Mouse (Mus musculus): ENCODE measurements around the gene Myo19. TPM values are rescaled to one million over a fixed set of nuclear protein-coding genes. Genes with fewer than 3 reads are reported as not detected.

Gene Myo19
- polyA plus RNA-seq, 2 experiments = 3.9 to 6.5 TPM

DNA sequence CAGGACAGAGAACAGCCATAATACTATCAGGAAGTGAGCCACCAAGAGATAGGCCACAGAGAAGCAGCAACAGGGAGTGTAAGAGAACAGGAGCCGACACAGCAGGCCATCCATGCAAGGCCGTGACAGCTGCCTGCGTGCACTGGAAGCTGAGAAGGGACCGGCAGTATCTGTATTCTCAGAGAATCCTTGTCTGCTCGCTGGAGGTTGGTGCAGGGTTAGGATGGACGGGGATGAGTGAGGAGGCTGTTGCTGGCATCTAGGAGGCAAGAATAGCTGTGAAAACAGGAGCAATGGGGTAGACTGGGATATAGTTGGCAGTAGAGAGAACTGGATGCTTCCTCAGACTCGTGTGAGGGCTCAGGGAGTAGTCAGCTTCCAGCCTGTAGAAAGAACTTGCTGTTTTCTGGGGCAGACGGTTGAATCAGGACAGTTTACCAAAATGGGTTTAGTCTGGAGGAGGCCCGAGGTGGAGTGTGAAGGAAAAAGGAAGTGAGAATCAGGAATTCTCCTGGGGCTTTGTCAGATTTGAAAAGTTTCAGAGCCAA is 24.7 kb downstream of the Myo19 start:
- DNase-seq (ENCODE audit: low read depth in 3 of 3, low spot score in 3 of 3) (no peak), ATAC-seq (ENCODE audit: insufficient read depth) (no peak)
- TF ChIP-seq EP300 (IDR thresholded peaks at IDR 0.05; ENCODE audit: low read depth) (no peak), CTCF (IDR thresholded peaks at IDR 0.05; ENCODE audit: low read depth) (no peak)
- H3K9ac ChIP-seq (replicated peaks) = no peak overlapping the region
- no peak overlapping the region for H3K4me2 ChIP-seq (ENCODE audit: low read depth)
- no peak overlapping the region for H3K27ac ChIP-seq
- no peaks in the 10 kb centered on the region for H3K9me3 ChIP-seq (ENCODE audit: control insufficient read depth, low read length)
- WGBS (ENCODE audit: insufficient replicate concordance) = 77% methylated on average over 9 of the region's 9 CpGs
- H3K4me1 ChIP-seq (replicated peaks; ENCODE audit: control insufficient read depth in 2 of 2, insufficient read depth in 2 of 2, low read length in 1 of 2) = no peaks in the 10 kb centered on the region
- H3K4me3 ChIP-seq (ENCODE audit: insufficient read depth in 1 of 2, low read depth in 2 of 2, low read length in 2 of 2) = no peak overlapping the region
- H3K36me3 ChIP-seq (replicated peaks; ENCODE audit: control insufficient read depth, insufficient read depth, low read depth) = peaks cover 33% of the 10 kb centered on the region
- no peaks in the 10 kb centered on the region for H3K27me3 ChIP-seq (ENCODE audit: control insufficient read depth, insufficient read depth, low read length)

- Histone ChIP-seq H3K4me2 (ENCODE audit: low read depth) (no peak overlapping the region), H3K4me3 (ENCODE audit: insufficient read depth in 1 of 2, low read depth in 2 of 2, low read length in 2 of 2) (no peak overlapping the region), H3K27ac (no peak overlapping the region), H3K27me3 (ENCODE audit: control insufficient read depth, insufficient read depth, low read length) (no peaks in the 10 kb centered on the region), H3K9me3 (ENCODE audit: control insufficient read depth, low read length) (no peaks in the 10 kb centered on the region), H3K9ac (replicated peaks) (no peak overlapping the region), H3K36me3 (replicated peaks; ENCODE audit: control insufficient read depth, insufficient read depth, low read depth) (peaks cover 45% of the 10 kb centered on the region), H3K4me1 (replicated peaks; ENCODE audit: control insufficient read depth in 2 of 2, insufficient read depth in 2 of 2, low read length in 1 of 2) (no peaks in the 10 kb centered on the region)
- no peak for ATAC-seq (ENCODE audit: insufficient read depth)
- 65% methylated on average over 3 of the region's 3 CpGs for WGBS (ENCODE audit: insufficient replicate concordance)
- no peak for DNase-seq (ENCODE audit: low read depth in 3 of 3, low spot score in 3 of 3)
- TF ChIP-seq CTCF (IDR thresholded peaks at IDR 0.05; ENCODE audit: low read depth) (no peak), EP300 (IDR thresholded peaks at IDR 0.05; ENCODE audit: low read depth) (no peak)
Measured at GRCm38 (mm10) chr11:84907081-84907480, 27.1 kb downstream of the Myo19 start.

DNA sequence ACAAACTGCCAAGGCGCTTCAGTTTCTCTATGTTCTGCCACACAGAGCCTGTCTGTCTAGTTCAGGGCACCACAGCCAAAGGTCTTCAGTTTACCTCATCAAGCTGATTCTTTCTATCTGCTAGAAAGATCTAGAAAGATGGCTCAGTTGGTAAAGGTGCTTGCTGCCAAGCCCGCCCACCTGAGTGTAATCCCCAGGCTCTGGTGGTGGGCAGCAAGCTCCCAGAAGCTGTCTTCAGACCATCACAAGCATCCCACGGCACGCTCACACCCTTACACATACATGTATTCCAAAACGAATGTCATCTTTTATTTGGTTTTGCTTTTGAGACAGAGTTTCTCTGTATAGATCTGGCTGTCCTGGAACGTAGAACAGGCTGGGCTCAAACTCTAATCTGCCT is 28.5 kb downstream of the Myo19 start:
- Histone ChIP-seq H3K4me1 (replicated peaks; ENCODE audit: control insufficient read depth in 2 of 2, insufficient read depth in 2 of 2, low read length in 1 of 2) (no peaks in the 10 kb centered on the region), H3K36me3 (replicated peaks; ENCODE audit: control insufficient read depth, insufficient read depth, low read depth) (peaks cover 46% of the 10 kb centered on the region), H3K27me3 (ENCODE audit: control insufficient read depth, insufficient read depth, low read length) (no peaks in the 10 kb centered on the region), H3K4me3 (ENCODE audit: insufficient read depth in 1 of 2, low read depth in 2 of 2, low read length in 2 of 2) (no peak overlapping the region), H3K9me3 (ENCODE audit: control insufficient read depth, low read length) (no peaks in the 10 kb centered on the region), H3K9ac (replicated peaks) (no peak overlapping the region), H3K4me2 (ENCODE audit: low read depth) (no peak overlapping the region), H3K27ac (no peak overlapping the region)
- TF ChIP-seq EP300 (IDR thresholded peaks at IDR 0.05; ENCODE audit: low read depth) (no peak), CTCF (IDR thresholded peaks at IDR 0.05; ENCODE audit: low read depth) (no peak)
- 79% methylated on average over 6 of the region's 6 CpGs for WGBS (ENCODE audit: insufficient replicate concordance)
- DNase-seq (ENCODE audit: low read depth in 3 of 3, low spot score in 3 of 3) (no peak), ATAC-seq (ENCODE audit: insufficient read depth) (no peak)

DNA sequence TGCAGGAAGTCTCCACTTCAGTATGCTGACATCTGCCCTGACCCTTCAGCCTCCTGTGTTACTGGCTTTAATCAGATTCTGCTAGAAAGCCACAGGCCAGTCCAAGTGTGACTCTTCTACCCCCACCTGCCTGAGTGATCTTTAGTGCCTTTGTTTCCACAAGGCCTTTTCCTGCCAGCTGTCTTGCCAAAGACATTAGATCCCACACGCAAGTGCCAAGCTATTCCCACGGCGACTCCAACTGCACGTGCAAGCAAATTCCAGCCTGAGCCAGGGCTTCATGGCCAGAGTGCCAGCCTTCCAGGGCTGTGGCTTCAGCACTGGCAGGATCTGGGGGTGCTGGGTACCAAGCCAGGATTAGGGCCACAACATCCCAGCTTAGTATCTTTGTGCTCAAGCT is 30.5 kb downstream of the Myo19 start:
- no peak for ATAC-seq (ENCODE audit: insufficient read depth)
- WGBS (ENCODE audit: insufficient replicate concordance) = 86% methylated on average over 4 of the region's 4 CpGs

DNA sequence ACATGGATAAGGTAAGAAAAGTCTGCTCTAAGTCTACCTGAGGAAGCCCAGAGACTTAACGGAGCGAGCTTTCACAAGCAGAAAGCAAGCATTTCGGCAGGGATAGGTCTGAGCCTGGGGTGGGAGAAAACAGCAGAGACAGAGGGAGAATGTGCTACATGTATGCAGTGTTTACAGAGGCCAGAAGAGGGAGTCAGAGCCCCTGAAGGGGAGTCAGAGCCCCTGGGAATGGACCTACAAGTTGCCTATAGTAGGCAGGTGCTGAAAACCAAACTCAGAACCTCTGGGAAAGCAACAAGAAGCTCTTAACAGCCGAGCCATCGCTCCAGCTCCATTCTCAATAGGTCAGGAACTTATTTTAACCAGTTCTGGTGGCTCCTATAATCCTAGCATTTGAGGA is 34.7 kb downstream of the Myo19 start:
- WGBS (ENCODE audit: insufficient replicate concordance) = 75% methylated on average over 5 of the region's 5 CpGs
- ATAC-seq (ENCODE audit: insufficient read depth) = no peak
- H3K36me3 ChIP-seq (replicated peaks; ENCODE audit: control insufficient read depth, insufficient read depth, low read depth) = peaks cover 27% of the 10 kb centered on the region

More for the DNA sequence above, 30.5 kb downstream of the Myo19 start:
- Histone ChIP-seq H3K9me3 (ENCODE audit: control insufficient read depth, low read length) (no peaks in the 10 kb centered on the region), H3K27ac (no peak overlapping the region), H3K4me3 (ENCODE audit: insufficient read depth in 1 of 2, low read depth in 2 of 2, low read length in 2 of 2) (no peak overlapping the region), H3K27me3 (ENCODE audit: control insufficient read depth, insufficient read depth, low read length) (no peaks in the 10 kb centered on the region), H3K9ac (replicated peaks) (no peak overlapping the region), H3K4me1 (replicated peaks; ENCODE audit: control insufficient read depth in 2 of 2, insufficient read depth in 2 of 2, low read length in 1 of 2) (peaks cover 0 to 7% of the 10 kb centered on the region in 2 experiments; a peak in 3 of 4 replicates), H3K36me3 (replicated peaks; ENCODE audit: control insufficient read depth, insufficient read depth, low read depth) (peaks cover 40% of the 10 kb centered on the region), H3K4me2 (ENCODE audit: low read depth) (no peak overlapping the region)
- TF ChIP-seq CTCF (IDR thresholded peaks at IDR 0.05; ENCODE audit: low read depth) (no peak), EP300 (IDR thresholded peaks at IDR 0.05; ENCODE audit: low read depth) (no peak)
- no peak for DNase-seq (ENCODE audit: low read depth in 3 of 3, low spot score in 3 of 3)

More for the DNA sequence above, 34.7 kb downstream of the Myo19 start:
- Histone ChIP-seq H3K27ac (no peak overlapping the region), H3K4me1 (replicated peaks; ENCODE audit: control insufficient read depth in 2 of 2, insufficient read depth in 2 of 2, low read length in 1 of 2) (peaks cover 4 to 14% of the 10 kb centered on the region in 2 experiments; a peak in 3 of 4 replicates), H3K27me3 (ENCODE audit: control insufficient read depth, insufficient read depth, low read length) (no peaks in the 10 kb centered on the region), H3K9ac (replicated peaks) (no peak overlapping the region), H3K4me3 (ENCODE audit: insufficient read depth in 1 of 2, low read depth in 2 of 2, low read length in 2 of 2) (peak overlapping the region in 1 of 2 experiments; percentile 88; a peak in 2 of 4 replicates), H3K4me2 (ENCODE audit: low read depth) (peak overlapping the region; percentile 83), H3K9me3 (ENCODE audit: control insufficient read depth, low read length) (no peaks in the 10 kb centered on the region)
- no peak for DNase-seq (ENCODE audit: low read depth in 3 of 3, low spot score in 3 of 3)
- TF ChIP-seq EP300 (IDR thresholded peaks at IDR 0.05; ENCODE audit: low read depth) (no peak), CTCF (IDR thresholded peaks at IDR 0.05; ENCODE audit: low read depth) (peak; percentile 53)
